Mouse (Mus musculus): Measurements from ENCODE around the gene Epor. TPM values are rescaled to one million over a fixed set of nuclear protein-coding genes. Genes with fewer than 3 reads are reported as not detected.

Epor gene
- polyA plus RNA-seq, 1 experiment from 2014 or later, result 5.3 TPM

- H3K79me2 ChIP-seq (ENCODE audit: inconsistent target), result no peaks in the 10 kb centered on the region
- 4% methylated on average over 38 of the region's 43 CpGs for WGBS (ENCODE audit: missing documents)
- H3K27ac ChIP-seq, result no peak within 1 kb of the TSS
- H3K4me3 ChIP-seq (ENCODE audit: inconsistent target), result peak within 1 kb of the TSS; percentile 14; the same call in 1 of the 2 replicates
- no peaks in the 10 kb centered on the region for H3K36me3 ChIP-seq (ENCODE audit: inconsistent target)
Observed at GRCm38 (mm10) chr9:21936692-21937570, 26.4 kb downstream of the Epor start, which contains the start of gene Plppr2. Plppr2 (plus strand) TSS chr9:21937033.

GRCm38 (mm10) chr9:21935466-21936131 is 27.7 kb downstream of the Epor start:
- Histone ChIP-seq H3K36me3 (ENCODE audit: inconsistent target) (no peaks in the 10 kb centered on the region), H3K79me2 (ENCODE audit: inconsistent target) (no peaks in the 10 kb centered on the region), H3K4me3 (ENCODE audit: inconsistent target) (no peak overlapping the region), H3K27ac (no peak overlapping the region)
- 85% methylated on average over 7 of the region's 7 CpGs for WGBS (ENCODE audit: missing documents)

GRCm38 (mm10) chr9:21934021-21934420 is 29.3 kb downstream of the Epor start:
- no peaks in the 10 kb centered on the region for H3K36me3 ChIP-seq (ENCODE audit: inconsistent target)
- no peak overlapping the region for H3K27ac ChIP-seq
- no peaks in the 10 kb centered on the region for H3K79me2 ChIP-seq (ENCODE audit: inconsistent target)
- 94% methylated on average over 12 of the region's 12 CpGs for WGBS (ENCODE audit: missing documents)
- H3K4me3 ChIP-seq (ENCODE audit: inconsistent target), result no peak overlapping the region

- Histone ChIP-seq H3K36me3 (ENCODE audit: inconsistent target) (no peaks in the 10 kb centered on the region), H3K27ac (no peak overlapping the region), H3K4me3 (ENCODE audit: inconsistent target) (no peak overlapping the region), H3K79me2 (ENCODE audit: inconsistent target) (no peaks in the 10 kb centered on the region)
- 79% methylated on average over 12 of the region's 12 CpGs for WGBS (ENCODE audit: missing documents)
Observed at GRCm38 (mm10) chr9:21932445-21933137, 30.7 kb downstream of the Epor start.

- H3K79me2 ChIP-seq (ENCODE audit: inconsistent target), result no peaks in the 10 kb centered on the region
- no peaks in the 10 kb centered on the region for H3K36me3 ChIP-seq (ENCODE audit: inconsistent target)
- 91% methylated on average over 2 of the region's 2 CpGs for WGBS (ENCODE audit: missing documents)
- no peak overlapping the region for H3K27ac ChIP-seq
- H3K4me3 ChIP-seq (ENCODE audit: inconsistent target), result no peak overlapping the region
Observed at GRCm38 (mm10) chr9:21932006-21932405, 31.3 kb downstream of the Epor start.

GRCm38 (mm10) chr9:21929208-21929607 is 34.1 kb downstream of the Epor start:
- Histone ChIP-seq H3K4me3 (ENCODE audit: inconsistent target) (no peak overlapping the region), H3K36me3 (ENCODE audit: inconsistent target) (no peaks in the 10 kb centered on the region), H3K27ac (no peak overlapping the region), H3K79me2 (ENCODE audit: inconsistent target) (peaks cover 11% of the 10 kb centered on the region; the same call in 1 of the 2 replicates)
- WGBS (ENCODE audit: missing documents), result 91% methylated on average over 3 of the region's 3 CpGs

- no peaks in the 10 kb centered on the region for H3K36me3 ChIP-seq (ENCODE audit: inconsistent target)
- H3K4me3 ChIP-seq (ENCODE audit: inconsistent target), result peak within 1 kb of the TSS; percentile 73
- WGBS (ENCODE audit: missing documents), result under 1% methylated on average over 28 of the region's 28 CpGs
- peaks cover 11% of the 10 kb centered on the region; the same call in 1 of the 2 replicates for H3K79me2 ChIP-seq (ENCODE audit: inconsistent target)
- peak within 1 kb of the TSS; percentile 75 for H3K27ac ChIP-seq
Observed at GRCm38 (mm10) chr9:21927208-21927753, 36.0 kb downstream of the Epor start, which contains the start of the genes Ccdc159 and Tmem205. Ccdc159 (plus strand) TSS chr9:21927471. Tmem205 (minus strand) TSS chr9:21927556.

- Histone ChIP-seq H3K27ac (peak overlapping the region; percentile 75), H3K36me3 (ENCODE audit: inconsistent target) (no peaks in the 10 kb centered on the region), H3K79me2 (ENCODE audit: inconsistent target) (peaks cover 11% of the 10 kb centered on the region; the same call in 1 of the 2 replicates), H3K4me3 (ENCODE audit: inconsistent target) (peak overlapping the region; percentile 73)
- WGBS (ENCODE audit: missing documents), result 0% methylated on average over 6 of the region's 6 CpGs
Observed at GRCm38 (mm10) chr9:21926784-21927183, 36.5 kb downstream of the Epor start.

- peaks cover 11% of the 10 kb centered on the region; the same call in 1 of the 2 replicates for H3K79me2 ChIP-seq (ENCODE audit: inconsistent target)
- H3K36me3 ChIP-seq (ENCODE audit: inconsistent target), result no peaks in the 10 kb centered on the region
- peak overlapping the region; percentile 73 for H3K4me3 ChIP-seq (ENCODE audit: inconsistent target)
- H3K27ac ChIP-seq, result peak overlapping the region; percentile 75
- WGBS (ENCODE audit: missing documents), result 66% methylated on average over 6 of the region's 6 CpGs
Observed at GRCm38 (mm10) chr9:21926155-21926554, 37.2 kb downstream of the Epor start.

- H3K4me3 ChIP-seq (ENCODE audit: inconsistent target), result no peak overlapping the region
- H3K27ac ChIP-seq, result no peak overlapping the region
- no peaks in the 10 kb centered on the region for H3K36me3 ChIP-seq (ENCODE audit: inconsistent target)
- peaks cover 11% of the 10 kb centered on the region; the same call in 1 of the 2 replicates for H3K79me2 ChIP-seq (ENCODE audit: inconsistent target)
- 100% methylated on average over 1 of the region's 1 CpGs for WGBS (ENCODE audit: missing documents)
Observed at GRCm38 (mm10) chr9:21925506-21925905, 37.8 kb downstream of the Epor start.

GRCm38 (mm10) chr9:21925034-21925433 is 38.3 kb downstream of the Epor start:
- no peak overlapping the region for H3K27ac ChIP-seq
- H3K4me3 ChIP-seq (ENCODE audit: inconsistent target), result no peak overlapping the region
- WGBS (ENCODE audit: missing documents), result 98% methylated on average over 3 of the region's 3 CpGs
- peaks cover 11% of the 10 kb centered on the region; the same call in 1 of the 2 replicates for H3K79me2 ChIP-seq (ENCODE audit: inconsistent target)
- H3K36me3 ChIP-seq (ENCODE audit: inconsistent target), result no peaks in the 10 kb centered on the region

GRCm38 (mm10) chr9:21924099-21924493 is 39.2 kb downstream of the Epor start:
- peak overlapping the region; percentile 21 for H3K27ac ChIP-seq
- H3K4me3 ChIP-seq (ENCODE audit: inconsistent target), result no peak overlapping the region
- H3K36me3 ChIP-seq (ENCODE audit: inconsistent target), result no peaks in the 10 kb centered on the region
- H3K79me2 ChIP-seq (ENCODE audit: inconsistent target), result peaks cover 11% of the 10 kb centered on the region; the same call in 1 of the 2 replicates
- 15% methylated on average over 6 of the region's 6 CpGs for WGBS (ENCODE audit: missing documents)

GRCm38 (mm10) chr9:21923490-21924098 is 39.7 kb downstream of the Epor start:
- Histone ChIP-seq H3K4me3 (ENCODE audit: inconsistent target) (no peak overlapping the region), H3K36me3 (ENCODE audit: inconsistent target) (no peaks in the 10 kb centered on the region), H3K79me2 (ENCODE audit: inconsistent target) (peaks cover 11% of the 10 kb centered on the region; the same call in 1 of the 2 replicates), H3K27ac (peak overlapping the region; percentile 21)
- 20% methylated on average over 3 of the region's 3 CpGs for WGBS (ENCODE audit: missing documents)
